Mouse (Mus musculus) small intestine, adult 2 months (tissue): ENCODE data around the gene Morc2a. TPM values are rescaled to one million over a fixed set of nuclear protein-coding genes. Genes with fewer than 3 reads are reported as not detected.
"Not testable (repeated sequence)": the region's sequence is repeated elsewhere in the genome, so short reads cannot be mapped to it uniquely, and the experiment has no call there.

Experiments used
- H3K27ac ChIP-seq: fragments of 200-500 bp; 2 replicates; pipeline ENCODE4 v1.5.1; 2012; ENCODE audit warnings: low read depth, low read length, control low read depth, inconsistent platforms; ENCODE audit not compliant: insufficient read depth
- H3K27me3 ChIP-seq: fragments of 200-500 bp; 2 replicates; pipeline ENCODE4 v1.6.1; 2012; ENCODE audit warnings: mild to moderate bottlenecking, moderate library complexity, low read length, inconsistent platforms; ENCODE audit not compliant: control insufficient read depth, insufficient read depth
- H3K36me3 ChIP-seq: fragments of 200-500 bp; 2 replicates; pipeline ENCODE4 v1.6.1; 2012; ENCODE audit warnings: mild to moderate bottlenecking, low read length, control low read depth, inconsistent platforms; ENCODE audit not compliant: control insufficient read depth, insufficient read depth
- H3K4me1 ChIP-seq: fragments of 200-500 bp; 2 replicates; pipeline ENCODE4 v1.6.1; 2012; ENCODE audit warnings: low read length, inconsistent platforms, mixed read lengths; ENCODE audit not compliant: control insufficient read depth, insufficient read depth, insufficient read length
- H3K4me3 ChIP-seq: fragments of 200-500 bp; 2 replicates; pipeline ENCODE4 v1.5.1; 2012; ENCODE audit warnings: low read depth, mild to moderate bottlenecking, control low read depth, inconsistent platforms, low read length, moderate library complexity
- CTCF ChIP-seq: fragments of 200-500 bp; IDR thresholded peaks from 2 replicates; pipeline ENCODE4 v1.5.1; 2012; ENCODE audit warnings: low read depth, mild to moderate bottlenecking, control low read depth, inconsistent platforms, low read length, moderate library complexity, mixed read lengths; ENCODE audit not compliant: insufficient replicate concordance, insufficient read length; ENCODE audit errors: extremely low read depth
- POLR2A ChIP-seq: fragments of 200-500 bp; IDR thresholded peaks from 2 replicates; pipeline ENCODE4 v1.6.1; 2012; ENCODE audit warnings: low read depth, mild to moderate bottlenecking, control low read depth, inconsistent platforms, low read length, moderate library complexity
- WGBS: fragments of 180-500 bp; shearing (Covaris S2); methylation state at CpG from one replicate; pipeline ENCODE4 v1.1.7; 2018; 5-methylcytosine and 5-hydroxymethylcytosine counted together
- polyA plus RNA-seq: library from polyadenylated mRNA; depleted of rRNA; stranded (reverse); fragments of >200 nt; gene quantifications from 2 replicates; pipeline ENCODE4 v1.2.3, GENCODE M21; 2012

Gene Morc2a
- polyA plus RNA-seq, 1 experiment = 4.2 TPM

- no peak overlapping the region for H3K27ac ChIP-seq
- peak overlapping the region; percentile 31 for H3K4me3 ChIP-seq
- no peaks in the 10 kb centered on the region for H3K36me3 ChIP-seq
- H3K27me3 ChIP-seq = peaks cover 11% of the 10 kb centered on the region
- H3K4me1 ChIP-seq = peaks cover 3% of the 10 kb centered on the region
- 5% methylated on average over 32 of the region's 32 CpGs for WGBS
- TF ChIP-seq POLR2A = no peak
- TF ChIP-seq CTCF = no peak
These were observed 19.9 kb upstream of the Morc2a start for GRCm38 (mm10) chr11:3628999-3629491.

GRCm38 (mm10) chr11:3633269-3633668, 15.7 kb upstream of the Morc2a start:
- whole genome bisulfite sequencing = 82% methylated on average over 8 of the region's 8 CpGs
- not testable (repeated sequence) for H3K4me3 ChIP-seq, H3K4me1 ChIP-seq, H3K27ac ChIP-seq, H3K36me3 ChIP-seq
- H3K27me3 ChIP-seq = peaks cover 11% of the 10 kb centered on the region

DNA sequence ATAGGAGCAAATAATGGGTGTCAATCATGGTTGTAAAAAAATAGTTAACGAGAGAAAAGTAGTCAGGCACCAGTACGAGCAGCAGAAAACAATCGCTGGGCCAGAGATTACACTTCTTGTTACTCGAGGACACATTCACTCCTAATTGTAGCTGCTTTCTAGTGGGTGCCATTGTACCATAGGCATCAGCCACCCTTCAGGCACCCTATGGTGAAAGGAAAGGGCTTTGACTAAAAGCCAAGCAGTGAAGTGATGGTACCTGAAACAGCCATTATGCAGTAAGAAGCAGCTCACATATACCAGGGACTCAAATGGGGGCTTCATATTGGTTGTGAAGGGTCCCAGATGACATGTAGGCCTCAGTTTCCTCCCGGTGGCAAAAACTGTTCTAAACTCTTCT, 1.3 kb upstream of the Morc2a start:
- TF ChIP-seq CTCF = no peak
- no peak for TF ChIP-seq POLR2A
- Histone ChIP-seq H3K27ac (no peak overlapping the region), H3K27me3 (no peaks in the 10 kb centered on the region), H3K4me3 (peak overlapping the region; percentile 83; the same call in 1 of the 2 replicates), H3K4me1 (peaks cover 12% of the 10 kb centered on the region), H3K36me3 (peaks cover 19% of the 10 kb centered on the region)
- WGBS = 87% methylated on average over 5 of the region's 5 CpGs

DNA sequence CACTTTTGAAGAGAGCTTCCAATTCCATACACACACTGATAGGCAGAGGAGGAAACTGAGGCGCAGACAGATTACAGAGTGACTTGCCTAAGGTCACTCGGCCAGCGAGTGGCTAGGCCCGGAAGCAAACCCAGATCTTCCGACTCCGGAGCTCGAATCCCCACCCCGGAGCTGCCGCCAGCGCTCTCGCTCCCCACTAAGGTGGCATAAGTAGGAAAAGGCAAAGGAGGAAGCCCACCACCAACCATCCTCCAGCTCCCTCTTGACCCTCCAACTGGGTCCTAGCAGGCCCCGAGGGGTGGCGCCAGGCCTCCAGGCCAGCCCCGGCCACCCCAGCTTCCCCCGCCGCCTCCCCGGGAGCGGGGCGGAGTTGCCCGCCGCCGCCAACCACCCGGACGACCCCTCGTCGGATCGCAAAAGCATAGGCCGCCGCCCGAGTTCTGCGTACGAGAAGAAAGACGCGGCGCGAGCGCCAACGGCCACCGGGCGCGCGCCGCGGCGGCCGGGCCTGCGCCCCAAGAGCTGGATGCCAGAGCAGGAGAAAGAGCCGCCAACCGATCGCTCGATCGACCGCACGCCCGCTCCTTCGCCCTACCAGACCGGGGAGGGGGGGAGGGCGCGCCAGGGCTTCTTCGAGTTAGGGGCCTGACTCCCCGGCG, 557 bp upstream of the Morc2a start:
- Histone ChIP-seq H3K27me3 (no peaks in the 10 kb centered on the region), H3K4me3 (peak overlapping the region; percentile 83), H3K4me1 (peaks cover 12% of the 10 kb centered on the region), H3K27ac (peak overlapping the region; percentile 36), H3K36me3 (peaks cover 15% of the 10 kb centered on the region)
- TF ChIP-seq CTCF = no peak
- no peak for TF ChIP-seq POLR2A
- under 1% methylated on average over 61 of the region's 62 CpGs for WGBS

DNA sequence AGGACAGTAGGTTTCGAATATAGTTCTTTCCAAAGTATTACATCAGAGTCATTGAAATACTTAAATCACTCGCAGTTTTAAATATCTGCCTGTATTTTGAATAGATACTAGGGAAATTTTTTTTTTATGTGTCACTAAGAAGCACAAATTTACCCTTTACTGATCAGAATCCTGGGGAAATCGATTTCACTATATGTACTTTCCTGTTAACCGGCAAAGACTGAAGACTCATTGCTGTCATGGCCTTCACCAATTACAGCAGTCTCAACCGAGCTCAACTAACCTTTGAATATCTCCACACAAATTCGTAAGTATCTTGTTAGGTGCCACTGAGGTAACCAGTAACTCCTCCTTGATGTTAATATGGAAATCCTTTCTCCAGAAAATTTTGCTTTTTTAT, 1.1 kb downstream of the Morc2a start:
- H3K27ac ChIP-seq = no peak overlapping the region
- peaks cover 12% of the 10 kb centered on the region for H3K4me1 ChIP-seq
- H3K27me3 ChIP-seq = no peaks in the 10 kb centered on the region
- H3K36me3 ChIP-seq = peaks cover 7% of the 10 kb centered on the region
- peak overlapping the region; percentile 83 for H3K4me3 ChIP-seq
- WGBS = 96% methylated on average over 6 of the region's 6 CpGs
- TF ChIP-seq CTCF = no peak
- TF ChIP-seq POLR2A = no peak

DNA sequence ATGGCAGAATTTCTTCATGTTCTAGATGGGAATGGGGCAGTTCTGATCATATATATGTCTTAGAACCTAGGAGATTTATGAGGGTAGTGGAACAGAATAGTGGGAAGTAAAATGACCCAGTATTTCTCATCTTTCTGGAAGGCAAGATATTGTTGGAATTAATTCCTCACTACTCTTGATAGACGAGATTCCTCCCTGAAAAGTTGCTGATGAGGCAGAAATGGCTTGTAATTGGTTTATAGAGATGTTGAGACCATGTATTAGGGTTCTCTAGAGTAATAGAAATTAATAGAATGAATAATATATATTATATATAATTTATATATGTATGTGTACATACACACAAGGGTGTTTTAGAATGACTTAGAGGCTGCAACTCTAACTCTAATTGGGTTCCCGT, 13.0 kb downstream of the Morc2a start:
- WGBS = 94% methylated on average over 2 of the region's 2 CpGs
- Histone ChIP-seq H3K4me1 (no peaks in the 10 kb centered on the region), H3K27me3 (no peaks in the 10 kb centered on the region), H3K27ac (no peak overlapping the region), H3K4me3 (no peak overlapping the region), H3K36me3 (peaks cover 19% of the 10 kb centered on the region)
- TF ChIP-seq POLR2A = no peak
- TF ChIP-seq CTCF = no peak

GRCm38 (mm10) chr11:3667506-3667905, 18.5 kb downstream of the Morc2a start:
- Histone ChIP-seq H3K27me3 (no peaks in the 10 kb centered on the region), H3K4me1 (no peaks in the 10 kb centered on the region), H3K27ac (no peak overlapping the region), H3K4me3 (no peak overlapping the region), H3K36me3 (peaks cover 32% of the 10 kb centered on the region)
- TF ChIP-seq POLR2A = no peak
- no peak for TF ChIP-seq CTCF
- 76% methylated on average over 3 of the region's 3 CpGs for WGBS

DNA sequence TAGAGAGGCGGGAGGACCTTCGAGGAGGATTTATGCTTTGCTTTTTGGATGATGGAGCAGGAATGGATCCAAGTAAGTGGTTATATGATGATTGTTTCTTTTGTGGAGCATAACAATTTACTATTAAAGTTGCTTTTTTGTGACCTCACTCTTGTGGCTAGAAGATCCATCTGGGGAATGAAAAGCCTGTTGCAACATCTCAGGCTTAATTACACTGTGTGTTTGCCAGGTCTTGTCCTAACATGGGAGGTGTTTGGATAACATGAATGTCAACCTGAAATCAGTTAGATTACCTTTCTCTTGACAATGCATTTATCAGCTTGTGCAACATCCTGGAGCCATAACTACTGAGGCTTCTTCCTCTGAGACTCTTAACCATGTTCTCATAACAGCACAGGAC, 19.8 kb downstream of the Morc2a start:
- no peaks in the 10 kb centered on the region for H3K27me3 ChIP-seq
- no peak overlapping the region for H3K4me3 ChIP-seq
- peaks cover 36% of the 10 kb centered on the region for H3K36me3 ChIP-seq
- H3K27ac ChIP-seq = no peak overlapping the region
- TF ChIP-seq CTCF = no peak
- TF ChIP-seq POLR2A = no peak
- 86% methylated on average over 2 of the region's 2 CpGs for WGBS
- no peaks in the 10 kb centered on the region for H3K4me1 ChIP-seq
